ENCODE assay signal across 7 mouse cellular contexts in genomic region chr4:41097871-41098576, GRCm38 (mm10). TPM values are rescaled to one million over a fixed set of nuclear protein-coding genes. Genes with fewer than 3 reads are reported as not detected.
DNase-seq lines count a peak whose midpoint lies in the region; ATAC-seq and TF ChIP-seq lines count a peak whose summit lies in the region.

TSS of gene Aqp3 (minus strand) at chr4:41098183.

- peak; percentile 57 for DNase-seq in ES-E14 (ENCODE audit: low read depth, low spot score)
- peak; percentile 62 for DNase-seq in adrenal gland, postnatal 14 days
- DNase-seq in lung, postnatal 14 days, result peak; percentile 32
- peak in 1 of 2 experiments; percentile 55 for DNase-seq in spleen, adult 2 months (ENCODE audit: low read depth in 1 of 2, low spot score in 2 of 2)
- DNase-seq in left cerebral cortex, postnatal 36 days (ENCODE audit: low spot score in 2 of 2), result no peak

- H3K4me2 ChIP-seq in heart, embryonic 13.5 days, result peak within 1 kb of the TSS; percentile 89
- peak within 1 kb of the TSS; percentile 92 for H3K4me2 ChIP-seq in kidney, embryonic 15.5 days

- TF ChIP-seq CTCF in spleen, adult 2 months (IDR thresholded peaks at IDR 0.05; ENCODE audit: extremely low read depth, insufficient read depth, insufficient read length, insufficient replicate concordance), result no peak

- peaks cover 15 to 26% of the 10 kb centered on the region in 2 experiments for H3K4me1 ChIP-seq in ES-E14 (ENCODE audit: control insufficient read depth in 2 of 2, insufficient read depth in 2 of 2, low read length in 2 of 2, poor library complexity in 1 of 2)
- peaks cover 49% of the 10 kb centered on the region for H3K4me1 ChIP-seq in heart, embryonic 13.5 days
- H3K4me1 ChIP-seq in kidney, embryonic 15.5 days, result peaks cover 43% of the 10 kb centered on the region
- peaks cover 7% of the 10 kb centered on the region for H3K4me1 ChIP-seq in spleen, adult 2 months (ENCODE audit: control insufficient read depth, insufficient read depth, insufficient read length)

- no peak within 1 kb of the TSS; the same call in 1 of the 2 replicates for H3K27ac ChIP-seq in ES-E14 (ENCODE audit: insufficient read depth, low read depth, low read length, poor library complexity, severe bottlenecking)
- H3K27ac ChIP-seq in heart, embryonic 13.5 days (replicated peaks), result no peak within 1 kb of the TSS
- H3K27ac ChIP-seq in kidney, embryonic 15.5 days, result 0 out of 2 replicates have a peak within 1 kb of the TSS, but pooled peaks have one; percentile 34
- H3K27ac ChIP-seq in spleen, adult 2 months (ENCODE audit: insufficient read depth, low read length), result no peak within 1 kb of the TSS

- 1% methylated on average over 42 of the region's 42 CpGs for WGBS in heart, embryonic 13.5 days
- under 1% methylated on average over 42 of the region's 42 CpGs for WGBS in kidney, embryonic 15.5 days
- 1% methylated on average over 42 of the region's 42 CpGs for WGBS in spleen, adult 2 months

- H3K27me3 ChIP-seq in heart, embryonic 13.5 days (replicated peaks), result peaks cover 37% of the 10 kb centered on the region
- peaks cover 23% of the 10 kb centered on the region for H3K27me3 ChIP-seq in kidney, embryonic 15.5 days
- H3K27me3 ChIP-seq in spleen, adult 2 months (ENCODE audit: control insufficient read depth, insufficient read depth, low read length), result peaks cover 4% of the 10 kb centered on the region; the same call in 1 of the 2 replicates

- no peaks in the 10 kb centered on the region; the same call in 1 of the 2 replicates for H3K36me3 ChIP-seq in ES-E14 (ENCODE audit: control insufficient read depth, insufficient read depth, low read length, poor library complexity, severe bottlenecking)
- H3K36me3 ChIP-seq in heart, embryonic 13.5 days, result no peaks in the 10 kb centered on the region
- no peaks in the 10 kb centered on the region for H3K36me3 ChIP-seq in kidney, embryonic 15.5 days
- H3K36me3 ChIP-seq in spleen, adult 2 months (ENCODE audit: control insufficient read depth, insufficient read depth, low read length), result no peaks in the 10 kb centered on the region

- in situ Hi-C loops in ES-E14 (cut with MboI; ENCODE audit: low sequenced_read_pairs in 2 of 2, unreplicated experiment in 2 of 2), result no loop called here

- no peak for ATAC-seq in heart, embryonic 13.5 days (ENCODE audit: extremely low read depth, insufficient number of reproducible peaks, low FRiP score, low TSS enrichment)
- peak; percentile 40 for ATAC-seq in kidney, embryonic 15.5 days (replicated peaks; ENCODE audit: low FRiP score)

- TF ChIP-seq POLR2A in spleen, adult 2 months (IDR thresholded peaks at IDR 0.05; ENCODE audit: low read depth, low read length), result no peak

- no peaks in the 10 kb centered on the region for H3K9me3 ChIP-seq in ES-E14 (ENCODE audit: control insufficient read depth, insufficient read depth, low read depth, low read length)
- H3K9me3 ChIP-seq in heart, embryonic 13.5 days, result no peaks in the 10 kb centered on the region
- no peaks in the 10 kb centered on the region for H3K9me3 ChIP-seq in kidney, embryonic 15.5 days (replicated peaks)

- H3K4me3 ChIP-seq in ES-E14 (ENCODE audit: insufficient read depth in 1 of 2, low read depth in 1 of 2, low read length in 2 of 2, poor library complexity in 1 of 2, severe bottlenecking in 1 of 2), result peak within 1 kb of the TSS; percentile 61 to 68
- peak within 1 kb of the TSS; percentile 54 for H3K4me3 ChIP-seq in heart, embryonic 13.5 days
- peak within 1 kb of the TSS; percentile 49 for H3K4me3 ChIP-seq in kidney, embryonic 15.5 days (replicated peaks)
- peak within 1 kb of the TSS; percentile 45 for H3K4me3 ChIP-seq in spleen, adult 2 months (ENCODE audit: extremely low read depth, insufficient read depth, insufficient read length)

- peak within 1 kb of the TSS; percentile 40 for H3K9ac ChIP-seq in ES-E14 (ENCODE audit: insufficient read depth, low read depth, low read length, poor library complexity, severe bottlenecking)
- H3K9ac ChIP-seq in heart, embryonic 13.5 days, result peak within 1 kb of the TSS; percentile 76
- peak within 1 kb of the TSS; percentile 21 for H3K9ac ChIP-seq in kidney, embryonic 15.5 days

- intact Hi-C loops in left cerebral cortex, postnatal 36 days (cut with DNase I), result no loop called here

TF ChIP-seq in ES-E14, 5 proteins besides CTCF, POLR2A, EP300 and RAD21:
- no peak for TF ChIP-seq ZNF384 (IDR thresholded peaks at IDR 0.05; ENCODE audit: low read depth, low read length)
- TF ChIP-seq HCFC1 (IDR thresholded peaks at IDR 0.05; ENCODE audit: borderline replicate concordance, insufficient read depth, low read length), result no peak
- no peak for TF ChIP-seq ZC3H11A (IDR thresholded peaks at IDR 0.05; ENCODE audit: borderline replicate concordance, low read depth, low read length)
- no peak for TF ChIP-seq MAFK (IDR thresholded peaks at IDR 0.05; ENCODE audit: insufficient read depth, low read depth, low read length)
- TF ChIP-seq CHD2 (IDR thresholded peaks at IDR 0.05; ENCODE audit: low read depth, low read length), result no peak

RNA-seq across cellular contexts. Expression of gene Aqp3, which starts in this region (rescaled TPM):
- 62.9 and 87.0 TPM in 2 replicates for total RNA-seq in ES-E14 (2012; rRNA removed)
- total RNA-seq in adrenal gland, postnatal 14 days (2021), result 2.7 TPM in 1 of 2 replicates, not detected in the other
- polyA plus RNA-seq in heart, embryonic 13.5 days (2015; fragmentation: Nextera tagmentation; extraction: Ambion mirVana), result 0.87 and 1.2 TPM in 2 replicates
- 29.0 and 33.1 TPM in 2 replicates for polyA plus RNA-seq in kidney, embryonic 15.5 days (2015; fragmentation: Nextera tagmentation; extraction: Ambion mirVana)
- 3.4 and 4.7 TPM in 2 replicates for polyA plus RNA-seq in spleen, adult 2 months (2012; rRNA removed)
- total RNA-seq in left cerebral cortex, postnatal 36 days (2021), result not detected

Comparison
In these comparisons a context has a peak if more than half of its experiments do, and no peak if none do; other contexts are left out.
1. RNA of gene Aqp3 (total RNA-seq): 62.9 to 87.0 TPM in ES-E14; not detected in left cerebral cortex, postnatal 36 days and 2.7 TPM in adrenal gland, postnatal 14 days; every median in the first group is over 10 times any median in the second.
2. DNase-seq: peak in ES-E14 (single experiment), adrenal gland, postnatal 14 days (single experiment) and lung, postnatal 14 days (single experiment); none in left cerebral cortex, postnatal 36 days (0 of 2).
3. H3K9ac ChIP-seq: peak in every context shown above with its lines; median percentile 76 in heart, embryonic 13.5 days; 40 in ES-E14; 21 in kidney, embryonic 15.5 days.
4. Peak in every context shown above with its lines, with median percentiles within 50 percentile points of each other: H3K4me3 ChIP-seq.